Mouse (Mus musculus) CH12.LX (cell line): ENCODE data around the gene Mrpl14.

Source experiments
- CTCF ChIP-seq, 2 experiments: IDR thresholded peaks in 1 of 2; conservative IDR thresholded peaks in 1 of 2; 2 replicates each; pipeline ENCODE4 v1.5.1; 2011 to 2012; ENCODE audit warnings: low read depth in 2 of 2, low read length in 2 of 2, improper control_type of control experiment in 1 of 2, inconsistent platforms in 1 of 2, mild to moderate bottlenecking in 1 of 2, moderate library complexity in 1 of 2
- MEF2A ChIP-seq: IDR thresholded peaks from 2 replicates; pipeline ENCODE4 v1.6.1; 2014; ENCODE audit warnings: low read depth, mild to moderate bottlenecking, inconsistent platforms, low read length, improper control_type of control experiment, borderline replicate concordance
- POLR2A ChIP-seq: IDR thresholded peaks from 2 replicates; pipeline ENCODE4 v1.6.1; 2011; ENCODE audit warnings: low read depth, mild to moderate bottlenecking, improper control_type of control experiment, low read length
- USF1 ChIP-seq: IDR thresholded peaks from 2 replicates; pipeline ENCODE4 v1.6.1; 2014; ENCODE audit warnings: low read depth, mild to moderate bottlenecking, inconsistent platforms, low read length, improper control_type of control experiment

- TF ChIP-seq MEF2A (no peak), POLR2A (no peak), CTCF (conservative IDR thresholded peaks at IDR 0.05 in 1 of 2, IDR thresholded peaks at IDR 0.05 in 1 of 2; ENCODE audit: low read depth in 2 of 2, low read length in 2 of 2) (no peak), USF1 (no peak)
These were observed 38.4 kb downstream of the Mrpl14 start for GRCm38 (mm10) chr17:45724574-45724921.
